Mouse (Mus musculus) heart, adult 10 weeks (tissue): Measurements from ENCODE around the gene 4921511M17Rik. TPM values are rescaled to one million over a fixed set of nuclear protein-coding genes. Genes with fewer than 3 reads are reported as not detected.

Source experiments
- polyA plus RNA-seq: library from polyadenylated mRNA; stranded (reverse); fragments of 350-450 nt; fragmentation: Illumina TruSeq; extraction: RNeasy Lipid Tissue Mini Kit (QIAGEN cat#74804); gene quantifications from one replicate; pipeline ENCODE4 v1.2.3, GENCODE M21; 2014; ENCODE audit warnings: low read depth, low replicate concordance

The 4921511M17Rik gene
- not detected for polyA plus RNA-seq

GRCm38 (mm10) chrX:154033727-154034126 is at the start of gene 4921511M17Rik:
4921511M17Rik (minus strand) TSS chrX:154033827.

GRCm38 (mm10) chrX:154054939-154055338 is 21.3 kb upstream of the 4921511M17Rik start, which contains the start of gene Gm10057:
Gm10057 (minus strand) TSS chrX:154055039.

GRCm38 (mm10) chrX:154012540-154012939 is 21.1 kb downstream of the 4921511M17Rik start, which contains the start of gene Samt1:
Samt1 (minus strand) TSS chrX:154012640.

Other genes starting within 250 kb of the 4921511M17Rik start
- not detected for gene Spin2c, start 201.6 kb downstream of the 4921511M17Rik start, polyA plus RNA-seq
- not detected for gene Samt1, start 21.2 kb downstream of the 4921511M17Rik start, polyA plus RNA-seq
- gene Gm10057, start 21.2 kb upstream of the 4921511M17Rik start, polyA plus RNA-seq = not detected
- gene Gm15140, start 86.9 kb upstream of the 4921511M17Rik start, polyA plus RNA-seq = not detected